Mouse (Mus musculus) inflammation-experienced regulatory T-cells (primary cell): ENCODE data around the gene Smim1. TPM values are rescaled to one million over a fixed set of nuclear protein-coding genes. Genes with fewer than 3 reads are reported as not detected.

ENCODE experiments used
- polyA plus RNA-seq, 2 experiments: library from polyadenylated mRNA; unstranded; fragments of 100-300 nt; shearing (Covaris generic); gene quantifications; one replicate each; pipeline ENCODE4 v1.2.1; 2017

Gene Smim1
- polyA plus RNA-seq, result 1 to 10 TPM in 1 of 2 experiments, under 1 TPM in 1; 0.80 to 1.7 TPM

GRCm38 (mm10) chr4:154025641-154026440 lies at the start of gene Smim1:
Gene Smim1 (minus strand): TSS chr4:154026230.

GRCm38 (mm10) chr4:154042577-154042976 lies 16.5 kb upstream of the Smim1 start, which contains the start of gene Ccdc27:
Gene Ccdc27 (minus strand): TSS chr4:154042677.

GRCm38 (mm10) chr4:154011646-154012089 lies 14.4 kb downstream of the Smim1 start, which contains the start of gene Lrrc47:
Gene Lrrc47 (plus strand): TSS chr4:154011731.

GRCm38 (mm10) chr4:153974431-153975291 lies 51.4 kb downstream of the Smim1 start, which contains the start of the genes Dffb and Cep104:
Gene Dffb (minus strand): TSS chr4:153975126.
Gene Cep104 (plus strand): TSS chr4:153975194.

Other genes starting within 250 kb of the Smim1 start
- gene A430005L14Rik, start 69.0 kb downstream of the Smim1 start, polyA plus RNA-seq, result 10 to 100 TPM; 64.3 to 70.3 TPM
- 10 to 100 TPM; 13.8 to 25.9 TPM for gene Dffb, start 51.1 kb downstream of the Smim1 start, polyA plus RNA-seq
- 10 to 100 TPM in 1 of 2 experiments, 1 to 10 TPM in 1; 7.2 to 13.4 TPM for gene Cep104, start 51.0 kb downstream of the Smim1 start, polyA plus RNA-seq
- gene Lrrc47, start 14.5 kb downstream of the Smim1 start, polyA plus RNA-seq, result 10 to 100 TPM; 56.5 to 66.0 TPM
- not detected for gene Ccdc27, start 16.4 kb upstream of the Smim1 start, polyA plus RNA-seq
- under 1 TPM; 0.36 to 0.37 TPM for gene Trp73, start 114.0 kb upstream of the Smim1 start, polyA plus RNA-seq
- gene Wrap73, start 116.1 kb upstream of the Smim1 start, polyA plus RNA-seq, result 10 to 100 TPM; 36.6 to 47.4 TPM
- gene Tprgl, start 134.4 kb upstream of the Smim1 start, polyA plus RNA-seq, result 100 to 1,000 TPM; 307 to 368 TPM
- gene Megf6, start 144.5 kb upstream of the Smim1 start, polyA plus RNA-seq, result 1 to 10 TPM in 1 of 2 experiments, under 1 TPM in 1; 0.65 to 6.3 TPM